Mouse (Mus musculus) heart, adult 2 months (tissue): ENCODE measurements around the gene Casr.

Experiments
- CTCF ChIP-seq: fragments of 200-600 bp; IDR thresholded peaks from 2 replicates; pipeline ENCODE4 v1.8.1; 2022; ENCODE audit warnings: antibody characterized with exemption, mild to moderate bottlenecking, moderate library complexity
- EP300 ChIP-seq: fragments of 200-500 bp; IDR thresholded peaks from 2 replicates; pipeline ENCODE4 v1.6.1; 2011; ENCODE audit warnings: low read depth, low read length, control low read depth; ENCODE audit not compliant: insufficient read depth
- POLR2A ChIP-seq: fragments of 200-500 bp; IDR thresholded peaks from 2 replicates; pipeline ENCODE4 v1.6.1; 2011; ENCODE audit warnings: mild to moderate bottlenecking, low read depth, low read length, control low read depth; ENCODE audit not compliant: insufficient read depth

GRCm38 (mm10) chr16:36543091-36543490, 18.9 kb downstream of the Casr start:
- TF ChIP-seq CTCF, result no peak
- TF ChIP-seq POLR2A, result no peak
- no peak for TF ChIP-seq EP300
